ENCODE assay signal across 8 mouse cellular contexts in the genomic region with DNA sequence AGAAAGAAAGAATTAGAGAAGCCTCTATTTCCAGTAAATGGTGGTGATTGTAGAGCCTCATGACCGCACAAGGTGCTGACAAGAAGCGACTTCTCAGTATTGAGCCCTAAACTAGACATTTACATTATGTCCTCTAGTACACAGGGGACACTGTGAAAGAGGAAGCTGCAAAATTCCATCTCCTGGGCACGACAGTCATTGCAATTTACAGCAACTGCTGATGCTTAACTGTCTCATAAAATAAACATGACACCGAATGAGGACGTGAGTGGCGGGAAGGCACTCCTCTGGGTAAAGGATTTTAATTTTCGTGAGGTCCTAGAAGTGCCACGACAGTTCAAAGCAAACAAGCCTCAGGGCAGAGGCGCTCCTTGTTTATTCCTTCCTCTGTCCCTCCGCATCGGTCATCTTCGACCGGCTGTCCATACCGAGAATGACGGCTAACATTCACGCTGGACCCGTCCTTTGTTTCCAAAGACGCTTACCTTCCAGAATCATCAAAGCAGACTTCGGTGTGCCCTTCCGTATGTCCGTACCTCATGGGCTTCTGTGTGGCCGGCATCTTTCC. TPM values are rescaled to one million over a fixed set of nuclear protein-coding genes. Genes with fewer than 3 reads are reported as not detected.
DNase-seq lines count a peak whose midpoint lies in the region; ATAC-seq and TF ChIP-seq lines count a peak whose summit lies in the region.

No protein-coding gene starts in this region.

- H3K36me3 ChIP-seq in forebrain, embryonic 15.5 days = peaks cover 6% of the 10 kb centered on the region
- peaks cover 48% of the 10 kb centered on the region for H3K36me3 ChIP-seq in liver, embryonic 12.5 days
- H3K36me3 ChIP-seq in neural tube, embryonic 15.5 days = peaks cover 2% of the 10 kb centered on the region; the same call in 1 of the 2 replicates

- H3K9ac ChIP-seq in forebrain, embryonic 15.5 days (replicated peaks) = peak overlapping the region; percentile 80
- H3K9ac ChIP-seq in liver, embryonic 12.5 days = peak overlapping the region; percentile 93
- H3K9ac ChIP-seq in neural tube, embryonic 15.5 days (replicated peaks) = peak overlapping the region; percentile 72

- WGBS in forebrain, embryonic 15.5 days = 2% methylated on average over 22 of the region's 22 CpGs
- WGBS in liver, embryonic 12.5 days (ENCODE audit: insufficient replicate concordance) = under 1% methylated on average over 22 of the region's 22 CpGs
- WGBS in neural tube, embryonic 15.5 days = 2% methylated on average over 22 of the region's 22 CpGs

- no peaks in the 10 kb centered on the region for H3K9me3 ChIP-seq in forebrain, embryonic 15.5 days
- no peaks in the 10 kb centered on the region for H3K9me3 ChIP-seq in liver, embryonic 12.5 days (replicated peaks)
- H3K9me3 ChIP-seq in neural tube, embryonic 15.5 days (replicated peaks) = no peaks in the 10 kb centered on the region

- DNase-seq in layer of hippocampus, adult 2 months (ENCODE audit: low spot score in 2 of 2) = no peak
- DNase-seq in layer of hippocampus, adult 11-12 months (ENCODE audit: low spot score) = no peak
- DNase-seq in T-cell, adult 2 months (ENCODE audit: low spot score) = peak; percentile 37
- DNase-seq in right cerebral cortex, postnatal 14 days = no peak
- DNase-seq in yolk sac, embryonic 10.5 days (ENCODE audit: low spot score) = no peak

- peaks cover 26% of the 10 kb centered on the region for H3K4me1 ChIP-seq in forebrain, embryonic 15.5 days
- peaks cover 30% of the 10 kb centered on the region for H3K4me1 ChIP-seq in liver, embryonic 12.5 days
- H3K4me1 ChIP-seq in neural tube, embryonic 15.5 days = peaks cover 26% of the 10 kb centered on the region

- peak overlapping the region; percentile 94 for H3K27ac ChIP-seq in layer of hippocampus, adult 2 months
- H3K27ac ChIP-seq in forebrain, embryonic 15.5 days (replicated peaks) = peak overlapping the region; percentile 91
- peak overlapping the region; percentile 99 for H3K27ac ChIP-seq in liver, embryonic 12.5 days
- peak overlapping the region; percentile 95 for H3K27ac ChIP-seq in neural tube, embryonic 15.5 days (replicated peaks)

- peak overlapping the region; percentile 85 for H3K4me2 ChIP-seq in forebrain, embryonic 15.5 days (replicated peaks)
- peak overlapping the region; percentile 65 for H3K4me2 ChIP-seq in liver, embryonic 12.5 days
- H3K4me2 ChIP-seq in neural tube, embryonic 15.5 days = peak overlapping the region; percentile 75

- ATAC-seq in forebrain, embryonic 15.5 days (replicated peaks) = peak; percentile 9
- ATAC-seq in liver, embryonic 12.5 days = peak; percentile 8
- ATAC-seq in neural tube, embryonic 15.5 days (ENCODE audit: low FRiP score) = peak; percentile 32

- H3K4me3 ChIP-seq in layer of hippocampus, adult 2 months = peak overlapping the region; percentile 97
- H3K4me3 ChIP-seq in forebrain, embryonic 15.5 days = peak overlapping the region; percentile 79
- H3K4me3 ChIP-seq in liver, embryonic 12.5 days = peak overlapping the region; percentile 88
- peak overlapping the region; percentile 80 for H3K4me3 ChIP-seq in neural tube, embryonic 15.5 days (replicated peaks)

- TF ChIP-seq CTCF in layer of hippocampus, adult 2 months (conservative IDR thresholded peaks at IDR 0.05) = no peak

- H3K27me3 ChIP-seq in forebrain, embryonic 15.5 days = no peaks in the 10 kb centered on the region
- H3K27me3 ChIP-seq in liver, embryonic 12.5 days (replicated peaks) = no peaks in the 10 kb centered on the region
- H3K27me3 ChIP-seq in neural tube, embryonic 15.5 days (replicated peaks) = no peaks in the 10 kb centered on the region

RNA-seq across cellular contexts. Expression of a gene that starts 0.5 kb away (rescaled TPM):
- total RNA-seq in layer of hippocampus, adult 2 months (2021) = 1 to 10 TPM; 6.6 to 8.8 TPM
- 17.7 and 19.9 TPM in 2 replicates for polyA plus RNA-seq in forebrain, embryonic 15.5 days (2015; fragmentation: Nextera tagmentation; extraction: Ambion mirVana)
- polyA plus RNA-seq in liver, embryonic 12.5 days (2016; fragmentation: Nextera tagmentation; extraction: Ambion mirVana) = 58.1 and 58.9 TPM in 2 replicates
- 11.5 and 18.4 TPM in 2 replicates for polyA plus RNA-seq in neural tube, embryonic 15.5 days (2015; fragmentation: Nextera tagmentation; extraction: Ambion mirVana)

RNA-seq across cellular contexts. Expression of a gene that starts 0.6 kb away (rescaled TPM):
- 10 to 100 TPM; 11.1 to 11.8 TPM for total RNA-seq in layer of hippocampus, adult 2 months (2021)
- 3.1 and 3.6 TPM in 2 replicates for polyA plus RNA-seq in forebrain, embryonic 15.5 days (2015; fragmentation: Nextera tagmentation; extraction: Ambion mirVana)
- polyA plus RNA-seq in liver, embryonic 12.5 days (2016; fragmentation: Nextera tagmentation; extraction: Ambion mirVana) = 3.0 and 4.3 TPM in 2 replicates
- polyA plus RNA-seq in neural tube, embryonic 15.5 days (2015; fragmentation: Nextera tagmentation; extraction: Ambion mirVana) = 1.8 and 2.0 TPM in 2 replicates

RNA-seq across cellular contexts. Expression of a gene that starts 21.9 kb away (rescaled TPM):
- total RNA-seq in layer of hippocampus, adult 2 months (2021) = 10 to 100 TPM; 55.1 to 59.2 TPM
- 58.8 and 59.7 TPM in 2 replicates for polyA plus RNA-seq in forebrain, embryonic 15.5 days (2015; fragmentation: Nextera tagmentation; extraction: Ambion mirVana)
- 45.1 and 49.6 TPM in 2 replicates for polyA plus RNA-seq in liver, embryonic 12.5 days (2016; fragmentation: Nextera tagmentation; extraction: Ambion mirVana)
- 35.6 and 41.6 TPM in 2 replicates for polyA plus RNA-seq in neural tube, embryonic 15.5 days (2015; fragmentation: Nextera tagmentation; extraction: Ambion mirVana)
